ENCODE assay signal across 6 mouse cellular contexts in the genomic region with DNA sequence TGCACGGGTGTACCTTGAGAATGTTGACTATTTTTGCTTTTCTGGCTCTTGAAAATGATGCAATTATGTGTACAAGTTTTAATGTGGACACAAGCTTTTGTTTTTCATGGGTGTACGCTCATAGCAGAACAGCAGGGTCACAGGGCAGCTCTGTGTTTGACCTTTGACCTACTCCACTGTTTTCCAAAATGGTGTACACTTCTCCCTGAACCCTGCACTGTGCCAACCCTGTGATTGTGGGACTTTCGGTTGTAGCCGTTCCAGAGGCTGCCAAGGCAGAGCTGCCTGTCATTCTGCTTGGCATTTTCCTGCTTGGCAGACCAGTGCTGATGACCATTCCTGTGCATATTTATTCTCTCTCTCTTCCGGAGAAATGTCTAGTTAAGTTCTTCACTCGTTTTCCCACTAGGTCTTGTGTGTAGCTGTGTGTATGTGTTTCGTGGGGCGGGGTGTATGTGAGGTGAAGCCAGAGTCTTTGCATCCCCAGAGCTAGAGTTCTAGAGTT.
"Had no signal": no experiment of that assay in that cellular context is flagged by ENCODE, and none has a peak within 500 bp of the region (broad histone marks: within the 10 kb centered on the region; RNA-seq: fewer than 3 reads in every experiment).

No protein-coding gene starts in this region.

- ATAC-seq: midbrain, embryonic 13.5 days had no signal

- H3K36me3 ChIP-seq: limb, embryonic 15.5 days; midbrain, embryonic 13.5 days had no signal

- H3K27me3 ChIP-seq: limb, embryonic 15.5 days; midbrain, embryonic 13.5 days had no signal

- H3K4me2 ChIP-seq: limb, embryonic 15.5 days; midbrain, embryonic 13.5 days had no signal

- H3K27ac ChIP-seq: midbrain, embryonic 13.5 days had no signal

- DNase-seq: layer of hippocampus, adult 9-11 months; layer of hippocampus, postnatal 36 days; right cerebral cortex, postnatal 14 days; thymus, postnatal 14 days had no signal

- H3K9me3 ChIP-seq: limb, embryonic 15.5 days; midbrain, embryonic 13.5 days had no signal

- H3K9ac ChIP-seq: limb, embryonic 15.5 days; midbrain, embryonic 13.5 days had no signal

- H3K4me3 ChIP-seq: limb, embryonic 15.5 days; midbrain, embryonic 13.5 days had no signal
